Mouse (Mus musculus): Measurements from ENCODE around the gene Fgr.

The Fgr gene

GRCm38 (mm10) chr4:133026826-133027375, 53.0 kb downstream of the Fgr start:
- peaks cover 100% of the 10 kb centered on the region for H3K4me1 ChIP-seq (replicated peaks; ENCODE audit: low read depth, low read length)
- no peaks in the 10 kb centered on the region for H3K9me3 ChIP-seq (ENCODE audit: low read length)
- peak overlapping the region; percentile 41; the same call in 1 of the 2 replicates for H3K4me3 ChIP-seq (replicated peaks; ENCODE audit: low read length)
- H3K27me3 ChIP-seq (ENCODE audit: insufficient read depth, low read length), result no peaks in the 10 kb centered on the region
- H3K36me3 ChIP-seq (ENCODE audit: insufficient read depth, low read length), result peaks cover 35% of the 10 kb centered on the region
- TF ChIP-seq NANOG (IDR thresholded peaks at IDR 0.05; ENCODE audit: borderline replicate concordance, low read length) (no peak), POU5F1 (IDR thresholded peaks at IDR 0.05; ENCODE audit: borderline replicate concordance, low read length) (no peak), CTCF (conservative IDR thresholded peaks at IDR 0.05; ENCODE audit: low read length) (no peak)

GRCm38 (mm10) chr4:133027721-133028120, 53.8 kb downstream of the Fgr start:
- peaks cover 98% of the 10 kb centered on the region for H3K4me1 ChIP-seq (replicated peaks; ENCODE audit: low read depth, low read length)
- H3K36me3 ChIP-seq (ENCODE audit: insufficient read depth, low read length), result peaks cover 35% of the 10 kb centered on the region
- TF ChIP-seq CTCF (conservative IDR thresholded peaks at IDR 0.05; ENCODE audit: low read length), result no peak
- TF ChIP-seq POU5F1 (IDR thresholded peaks at IDR 0.05; ENCODE audit: borderline replicate concordance, low read length), result no peak
- no peak for TF ChIP-seq NANOG (IDR thresholded peaks at IDR 0.05; ENCODE audit: borderline replicate concordance, low read length)
- no peaks in the 10 kb centered on the region for H3K9me3 ChIP-seq (ENCODE audit: low read length)
- H3K27me3 ChIP-seq (ENCODE audit: insufficient read depth, low read length), result no peaks in the 10 kb centered on the region
- peak overlapping the region; percentile 41; the same call in 1 of the 2 replicates for H3K4me3 ChIP-seq (replicated peaks; ENCODE audit: low read length)

GRCm38 (mm10) chr4:133028193-133028592, 54.3 kb downstream of the Fgr start:
- TF ChIP-seq NANOG (IDR thresholded peaks at IDR 0.05; ENCODE audit: borderline replicate concordance, low read length), result no peak
- TF ChIP-seq CTCF (conservative IDR thresholded peaks at IDR 0.05; ENCODE audit: low read length), result no peak
- TF ChIP-seq POU5F1 (IDR thresholded peaks at IDR 0.05; ENCODE audit: borderline replicate concordance, low read length), result no peak
- H3K36me3 ChIP-seq (ENCODE audit: insufficient read depth, low read length), result peaks cover 35% of the 10 kb centered on the region
- no peaks in the 10 kb centered on the region for H3K9me3 ChIP-seq (ENCODE audit: low read length)

GRCm38 (mm10) chr4:133028875-133029274, 55.0 kb downstream of the Fgr start:
- no peak for TF ChIP-seq CTCF (conservative IDR thresholded peaks at IDR 0.05; ENCODE audit: low read length)
- no peak for TF ChIP-seq NANOG (IDR thresholded peaks at IDR 0.05; ENCODE audit: borderline replicate concordance, low read length)
- TF ChIP-seq POU5F1 (IDR thresholded peaks at IDR 0.05; ENCODE audit: borderline replicate concordance, low read length), result no peak
- peaks cover 97% of the 10 kb centered on the region for H3K4me1 ChIP-seq (replicated peaks; ENCODE audit: low read depth, low read length)
- H3K4me3 ChIP-seq (replicated peaks; ENCODE audit: low read length), result peak overlapping the region; percentile 41; the same call in 1 of the 2 replicates
- H3K9me3 ChIP-seq (ENCODE audit: low read length), result no peaks in the 10 kb centered on the region
- H3K27me3 ChIP-seq (ENCODE audit: insufficient read depth, low read length), result no peaks in the 10 kb centered on the region
- H3K36me3 ChIP-seq (ENCODE audit: insufficient read depth, low read length), result peaks cover 35% of the 10 kb centered on the region

More at GRCm38 (mm10) chr4:133028193-133028592, 54.3 kb downstream of the Fgr start:
- Histone ChIP-seq H3K27me3 (ENCODE audit: insufficient read depth, low read length) (no peaks in the 10 kb centered on the region), H3K4me1 (replicated peaks; ENCODE audit: low read depth, low read length) (peaks cover 98% of the 10 kb centered on the region), H3K4me3 (replicated peaks; ENCODE audit: low read length) (peak overlapping the region; percentile 41; the same call in 1 of the 2 replicates)

GRCm38 (mm10) chr4:133032410-133033095, 58.7 kb downstream of the Fgr start:
- H3K36me3 ChIP-seq (ENCODE audit: insufficient read depth, low read length), result peaks cover 33% of the 10 kb centered on the region
- H3K27me3 ChIP-seq (ENCODE audit: insufficient read depth, low read length), result no peaks in the 10 kb centered on the region
- peaks cover 95% of the 10 kb centered on the region for H3K4me1 ChIP-seq (replicated peaks; ENCODE audit: low read depth, low read length)
- peak overlapping the region; percentile 30; the same call in 1 of the 2 replicates for H3K4me3 ChIP-seq (replicated peaks; ENCODE audit: low read length)
- TF ChIP-seq NANOG (IDR thresholded peaks at IDR 0.05; ENCODE audit: borderline replicate concordance, low read length), result no peak
- TF ChIP-seq POU5F1 (IDR thresholded peaks at IDR 0.05; ENCODE audit: borderline replicate concordance, low read length), result no peak
- TF ChIP-seq CTCF (conservative IDR thresholded peaks at IDR 0.05; ENCODE audit: low read length), result no peak
- no peaks in the 10 kb centered on the region for H3K9me3 ChIP-seq (ENCODE audit: low read length)

- Histone ChIP-seq H3K36me3 (ENCODE audit: insufficient read depth, low read length) (peaks cover 23% of the 10 kb centered on the region), H3K4me3 (replicated peaks; ENCODE audit: low read length) (peak overlapping the region; percentile 24; the same call in 1 of the 2 replicates), H3K9me3 (ENCODE audit: low read length) (no peaks in the 10 kb centered on the region), H3K4me1 (replicated peaks; ENCODE audit: low read depth, low read length) (peaks cover 80% of the 10 kb centered on the region), H3K27me3 (ENCODE audit: insufficient read depth, low read length) (no peaks in the 10 kb centered on the region)
- TF ChIP-seq POU5F1 (IDR thresholded peaks at IDR 0.05; ENCODE audit: borderline replicate concordance, low read length) (no peak), NANOG (IDR thresholded peaks at IDR 0.05; ENCODE audit: borderline replicate concordance, low read length) (no peak), CTCF (conservative IDR thresholded peaks at IDR 0.05; ENCODE audit: low read length) (no peak)
Measured at GRCm38 (mm10) chr4:133034478-133034877, 60.6 kb downstream of the Fgr start.

- TF ChIP-seq POU5F1 (IDR thresholded peaks at IDR 0.05; ENCODE audit: borderline replicate concordance, low read length), result no peak
- no peak for TF ChIP-seq NANOG (IDR thresholded peaks at IDR 0.05; ENCODE audit: borderline replicate concordance, low read length)
- TF ChIP-seq CTCF (conservative IDR thresholded peaks at IDR 0.05; ENCODE audit: low read length), result no peak
- Histone ChIP-seq H3K9me3 (ENCODE audit: low read length) (no peaks in the 10 kb centered on the region), H3K4me1 (replicated peaks; ENCODE audit: low read depth, low read length) (peaks cover 71% of the 10 kb centered on the region), H3K36me3 (ENCODE audit: insufficient read depth, low read length) (peaks cover 16% of the 10 kb centered on the region), H3K27me3 (ENCODE audit: insufficient read depth, low read length) (no peaks in the 10 kb centered on the region), H3K4me3 (replicated peaks; ENCODE audit: low read length) (no peak overlapping the region)
Measured at GRCm38 (mm10) chr4:133035446-133035845, 61.6 kb downstream of the Fgr start.

- peaks cover 17% of the 10 kb centered on the region for H3K36me3 ChIP-seq (ENCODE audit: insufficient read depth, low read length)
- H3K4me1 ChIP-seq (replicated peaks; ENCODE audit: low read depth, low read length), result peaks cover 69% of the 10 kb centered on the region
- no peak for TF ChIP-seq NANOG (IDR thresholded peaks at IDR 0.05; ENCODE audit: borderline replicate concordance, low read length)
- TF ChIP-seq CTCF (conservative IDR thresholded peaks at IDR 0.05; ENCODE audit: low read length), result no peak
- TF ChIP-seq POU5F1 (IDR thresholded peaks at IDR 0.05; ENCODE audit: borderline replicate concordance, low read length), result no peak
- no peaks in the 10 kb centered on the region for H3K27me3 ChIP-seq (ENCODE audit: insufficient read depth, low read length)
- H3K9me3 ChIP-seq (ENCODE audit: low read length), result no peaks in the 10 kb centered on the region
- H3K4me3 ChIP-seq (replicated peaks; ENCODE audit: low read length), result no peak overlapping the region
Measured at GRCm38 (mm10) chr4:133035946-133036345, 62.1 kb downstream of the Fgr start.

Measured in E14TG2a.4 (cell line).